Mouse (Mus musculus): ENCODE results near the gene Slc25a53. TPM values are rescaled to one million over a fixed set of nuclear protein-coding genes. Genes with fewer than 3 reads are reported as not detected.
A peak's percentile ranks its signal among the peaks of the same experiment; 100 is the strongest.
"Not testable (repeated sequence)": the region's sequence is repeated elsewhere in the genome, so short reads cannot be mapped to it uniquely, and the experiment has no call there.

Gene Slc25a53
- 10 to 100 TPM; 18.7 to 24.2 TPM for total RNA-seq (2021)

DNA sequence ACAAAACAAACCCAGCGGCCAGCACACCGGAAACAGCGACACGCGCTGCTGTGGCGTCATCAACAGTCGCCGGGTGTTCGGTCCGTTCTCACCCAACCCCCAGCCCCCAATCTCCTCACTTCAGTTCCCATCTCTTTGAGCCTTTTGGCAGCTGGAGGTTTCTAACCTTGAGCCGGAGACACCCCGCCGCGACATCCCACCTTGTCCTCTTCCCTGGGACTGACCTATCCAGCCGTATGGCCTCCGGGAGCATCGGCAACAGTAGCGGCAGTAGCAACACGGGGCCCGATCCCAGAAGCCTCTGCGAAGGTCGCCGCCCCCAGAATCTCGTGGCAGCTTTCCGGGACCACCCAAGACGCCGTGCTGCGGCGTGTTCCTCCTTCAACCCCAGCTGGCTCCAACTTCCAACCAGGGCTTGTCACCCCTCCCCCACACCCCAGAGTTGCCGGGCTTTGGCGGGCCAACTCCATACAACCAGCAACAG lies at the start of gene Slc25a53:
Slc25a53 (minus strand) TSS at position 303 of the 484 bp plus-strand sequence.
- DNase-seq, result peak; percentile 83 to 85

GRCm38 (mm10) chrX:137063202-137063601 lies 25.1 kb upstream of the Slc25a53 start:
- DNase-seq, result peak in 1 of 2 experiments; percentile 18

DNA sequence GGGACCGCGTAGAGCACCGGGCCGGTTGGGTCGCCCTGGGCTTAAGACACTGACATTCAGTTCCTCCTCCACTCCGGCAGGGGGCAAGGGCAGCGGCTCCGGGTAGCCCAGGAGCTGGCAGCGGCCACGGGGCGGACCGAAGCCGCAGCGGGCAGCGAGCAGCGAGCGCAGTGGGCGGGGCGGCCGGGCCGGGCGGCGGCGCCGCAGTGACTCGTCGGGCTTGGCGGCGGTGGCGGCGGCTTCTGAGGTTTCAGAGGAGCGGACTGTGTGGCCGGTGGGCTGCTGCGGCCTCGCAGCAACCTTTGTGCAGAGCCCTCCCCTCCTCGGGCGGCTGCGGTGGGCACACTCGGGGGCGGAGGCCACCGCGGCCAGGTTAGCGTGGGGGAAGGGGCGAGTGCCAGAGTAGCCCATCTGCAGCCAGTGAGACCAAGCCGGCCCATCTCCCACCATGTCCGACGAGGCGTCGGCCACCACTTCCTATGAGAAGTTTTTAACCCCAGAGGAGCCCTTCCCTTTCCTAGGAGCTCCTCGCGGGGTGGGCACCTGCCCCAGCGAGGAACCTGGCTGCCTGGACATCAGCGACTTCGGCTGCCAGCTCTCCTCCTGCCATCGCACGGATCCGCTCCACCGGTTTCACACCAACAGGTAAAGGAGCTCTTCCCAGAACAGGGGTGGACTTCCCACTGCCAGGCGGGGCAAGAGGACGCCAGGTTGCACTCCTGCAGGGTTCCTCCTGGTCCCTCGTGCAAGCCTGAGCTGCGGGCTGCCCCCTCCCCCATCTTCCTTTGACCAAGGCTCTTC lies 11.5 kb upstream of the Slc25a53 start, which contains the start of gene Fam199x:
Fam199x (plus strand) TSS at position 170 of the 801 bp plus-strand sequence.
- peak; percentile 56 to 67 for DNase-seq

- DNase-seq, result peak in 1 of 2 experiments; percentile 4
These were observed 10.9 kb upstream of the Slc25a53 start for GRCm38 (mm10) chrX:137049060-137049424.

- no peak for DNase-seq
These were observed 400 bp upstream of the Slc25a53 start for GRCm38 (mm10) chrX:137038502-137038901.

DNA sequence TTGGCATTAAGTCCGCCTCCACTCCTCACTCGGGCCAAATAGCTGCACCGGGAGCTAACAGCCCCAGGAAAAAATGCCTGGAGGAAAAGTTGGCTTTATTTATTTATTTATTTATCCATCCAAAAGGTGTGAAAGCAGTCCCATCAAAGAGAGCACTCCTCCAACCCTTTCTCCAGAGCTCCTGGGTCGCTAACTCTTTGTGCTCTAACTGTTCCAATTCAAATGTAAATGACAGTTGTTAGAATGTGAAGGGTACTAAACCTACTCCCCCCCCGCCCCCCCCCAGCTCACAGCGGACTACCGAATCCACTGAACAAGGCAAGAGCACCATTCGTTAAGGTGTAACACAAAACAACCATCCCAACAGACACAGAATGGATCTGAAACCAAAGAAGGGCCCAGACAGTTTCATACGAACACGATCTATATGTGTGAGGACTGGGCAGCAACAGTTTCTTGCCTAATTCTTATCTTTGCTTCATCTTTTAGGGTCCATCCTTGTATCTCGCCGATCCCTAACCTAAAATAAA lies 567 bp downstream of the Slc25a53 start:
- DNase-seq, result no peak

DNA sequence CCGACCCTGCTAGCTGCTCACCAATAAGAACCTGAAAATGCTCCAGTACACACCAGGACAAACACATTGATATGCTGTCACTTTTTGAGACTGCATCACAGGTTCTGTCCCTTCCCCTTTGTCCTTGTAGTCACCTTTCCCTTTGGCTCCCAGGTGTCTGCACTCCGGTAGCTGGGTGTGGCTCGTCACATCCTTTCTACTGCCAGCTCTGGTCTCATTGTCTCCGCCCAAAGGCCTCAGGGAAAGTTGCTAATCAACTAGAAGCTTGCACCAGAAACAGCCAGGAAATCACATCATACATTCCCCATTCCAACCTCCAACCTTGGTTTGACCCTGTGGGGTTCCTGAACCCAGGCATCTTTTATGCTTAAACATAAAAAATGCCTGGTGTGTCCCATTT lies 3.8 kb downstream of the Slc25a53 start:
- no peak for DNase-seq

DNA sequence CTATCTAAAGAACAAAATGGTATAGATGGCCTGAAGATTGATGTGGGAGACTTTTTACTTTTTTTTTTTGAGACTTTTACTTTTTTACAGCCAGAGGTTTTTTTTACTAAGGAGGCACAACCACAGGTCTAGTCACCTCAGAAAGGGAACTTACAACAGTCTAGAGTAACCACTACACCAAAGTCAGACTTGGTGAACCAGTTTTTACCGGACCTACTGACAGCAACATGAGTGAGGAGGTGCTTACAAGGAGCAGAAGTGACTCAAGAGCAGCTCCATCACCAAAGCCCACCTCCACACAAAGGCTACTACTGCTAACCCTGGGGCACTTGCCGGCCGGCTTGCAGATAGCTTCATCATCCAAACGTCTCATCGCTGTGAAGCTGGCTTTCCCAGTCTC lies 6.4 kb downstream of the Slc25a53 start:
- no peak for DNase-seq

GRCm38 (mm10) chrX:137030916-137031315 lies 7.2 kb downstream of the Slc25a53 start:
- no peak for DNase-seq

GRCm38 (mm10) chrX:137019310-137019709 lies 18.8 kb downstream of the Slc25a53 start:
- peak; percentile 20 to 38 for DNase-seq

DNA sequence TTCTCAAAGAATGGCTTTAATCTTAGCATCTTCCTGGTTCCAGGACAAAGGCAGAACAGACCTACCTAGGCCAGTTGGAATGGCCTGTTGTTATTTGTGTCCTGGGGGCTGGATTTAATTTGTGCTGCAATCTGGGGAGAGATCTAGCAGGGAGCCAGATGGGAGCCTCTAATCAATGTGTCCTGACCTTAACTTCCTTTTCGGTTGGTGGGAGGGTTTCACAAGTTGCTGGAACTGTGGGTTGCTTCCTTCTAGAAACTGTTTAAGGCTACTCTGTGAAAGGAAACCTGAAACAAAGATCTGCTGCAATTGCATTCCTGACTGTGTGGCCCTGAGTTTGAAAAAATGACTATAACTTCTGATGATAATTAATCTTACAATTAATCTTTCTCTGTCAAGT lies 20.4 kb downstream of the Slc25a53 start:
- DNase-seq, result no peak

DNA sequence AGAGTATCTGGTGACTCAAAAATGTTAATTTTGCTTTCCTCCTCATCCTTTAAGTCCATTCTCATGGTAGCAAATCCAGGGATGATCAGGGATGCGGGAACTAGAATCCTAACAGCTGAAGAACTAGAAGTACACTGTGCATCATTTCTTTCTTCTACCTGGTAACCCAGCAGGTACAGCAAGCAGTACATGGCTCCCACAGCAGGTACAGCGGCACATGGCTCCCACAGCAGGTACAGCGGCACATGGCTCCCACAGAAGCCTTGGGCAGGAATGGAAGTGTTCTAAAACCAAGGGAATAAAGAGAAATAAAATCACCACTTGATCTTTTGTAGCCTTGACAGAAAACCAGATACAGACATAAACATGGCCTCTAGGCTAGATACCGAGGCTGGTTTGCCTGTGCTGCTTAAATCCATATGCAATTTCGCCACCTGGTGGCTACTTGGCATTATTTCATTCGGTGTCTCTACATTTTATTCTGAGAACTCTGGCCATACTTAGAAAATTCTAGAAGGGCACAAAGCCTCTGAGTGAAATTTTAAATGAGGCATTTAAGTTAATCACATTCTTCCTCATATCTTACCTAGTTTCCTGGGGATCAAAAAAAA lies 22.9 kb downstream of the Slc25a53 start:
- DNase-seq, result peak; percentile 21 to 27

DNA sequence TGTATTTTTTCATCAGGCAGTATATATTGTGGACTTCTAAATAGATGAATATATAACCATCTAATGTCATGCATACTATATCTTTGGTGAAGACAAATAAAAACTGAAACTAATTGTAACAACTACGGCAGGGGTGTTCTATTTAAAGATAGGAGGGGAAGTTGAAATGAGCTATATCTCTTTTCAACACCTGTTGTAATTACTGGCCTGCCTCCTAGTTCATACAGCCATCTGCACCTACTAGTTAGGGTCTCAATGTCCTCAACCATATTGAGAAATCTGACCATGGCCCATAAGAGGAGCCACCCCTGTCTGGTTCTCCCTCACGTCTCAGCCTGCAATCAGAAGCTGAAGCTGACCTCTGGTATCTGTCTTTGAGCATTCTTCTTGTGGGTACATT lies 41.8 kb downstream of the Slc25a53 start:
- no peak for DNase-seq

DNA sequence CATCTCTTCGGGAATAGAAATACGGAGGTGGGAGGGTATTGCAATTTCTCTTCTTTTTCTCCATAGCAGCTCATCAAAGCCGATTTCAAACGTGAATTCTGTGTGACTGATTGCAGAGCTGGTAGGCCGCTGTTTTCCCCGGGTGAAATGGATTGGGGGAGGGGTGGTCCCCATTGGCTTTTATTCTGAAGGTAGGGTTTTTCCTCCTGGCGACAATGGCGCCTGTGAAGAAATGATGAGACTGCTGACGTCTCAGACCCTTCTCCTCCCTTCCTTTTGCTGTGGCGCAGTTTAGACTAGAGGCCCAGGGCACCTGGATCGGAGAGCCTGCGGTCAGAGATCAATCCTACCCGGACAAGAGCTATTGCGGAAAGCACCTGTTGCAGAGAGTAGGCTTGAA lies 44.5 kb downstream of the Slc25a53 start:
- no peak for DNase-seq

- peak; percentile 79 to 85 for DNase-seq
These were observed 45.0 kb downstream of the Slc25a53 start, which contains the start of gene Zcchc18 for GRCm38 (mm10) chrX:136992978-136993547. Gene Zcchc18, plus strand, starts transcription at chrX:136993155.

GRCm38 (mm10) chrX:136992191-136992965 lies 45.7 kb downstream of the Slc25a53 start:
- no peak for DNase-seq

- no peak for DNase-seq
These were observed 46.8 kb downstream of the Slc25a53 start for GRCm38 (mm10) chrX:136991274-136991673.

DNA sequence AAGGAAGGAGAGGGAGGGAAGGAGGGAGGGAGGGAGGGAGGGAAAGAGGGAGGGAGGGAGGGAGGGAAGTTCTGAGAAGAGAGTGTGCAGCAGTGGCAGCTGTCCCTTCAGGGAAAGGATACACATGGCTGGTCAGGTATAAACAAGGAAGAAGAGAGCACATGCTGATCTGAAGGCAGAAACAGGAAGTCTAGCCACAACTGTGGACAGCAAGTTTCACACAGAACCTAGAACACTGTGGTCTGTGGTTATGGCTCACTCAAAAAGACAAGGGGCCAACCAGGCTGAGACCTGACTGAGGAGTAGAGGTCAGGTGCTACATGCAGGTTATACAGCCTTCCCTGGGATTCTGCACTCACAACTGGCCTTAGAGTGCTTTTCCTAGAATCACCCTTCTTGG lies 52.1 kb downstream of the Slc25a53 start:
- DNase-seq, result no peak

- no peak for DNase-seq
These were observed 59.5 kb downstream of the Slc25a53 start for GRCm38 (mm10) chrX:136978616-136979015.

GRCm38 (mm10) chrX:136976424-136977084 lies 61.5 kb downstream of the Slc25a53 start, which contains the start of the genes Tmsb15l and Tmsb15b1:
Gene Tmsb15l, minus strand, starts transcription at chrX:136976869.
Gene Tmsb15b1, minus strand, starts transcription at chrX:136976874.
- DNase-seq, result peak; percentile 28 to 70

DNA sequence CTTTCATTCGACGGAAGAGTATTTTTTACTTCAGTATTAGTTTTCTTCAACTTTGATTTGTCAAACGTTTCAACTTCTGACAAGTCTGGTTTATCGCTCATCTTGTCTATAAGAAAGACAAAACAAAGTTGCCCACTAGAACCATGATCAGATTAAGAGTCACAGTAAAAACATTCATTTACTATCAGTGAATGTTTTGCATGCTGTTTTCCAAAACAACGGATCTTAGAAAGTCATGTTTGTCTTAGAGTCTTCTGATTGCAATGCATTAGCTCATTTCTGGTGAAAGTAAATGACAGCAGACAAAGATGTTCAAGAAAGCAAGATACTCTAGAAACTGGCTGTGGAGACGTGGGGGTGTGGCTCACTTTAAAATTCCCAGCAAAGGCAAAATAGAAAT lies 62.7 kb downstream of the Slc25a53 start, which contains the start of gene Tmsb15b2:
Tmsb15b2 (minus strand) TSS at position 101 of the 400 bp plus-strand sequence.
- DNase-seq, result not testable (repeated sequence)

Measured in layer of hippocampus, postnatal 36 days (tissue).